Mouse (Mus musculus): Measurements from ENCODE around the gene Scd3. TPM values are rescaled to one million over a fixed set of nuclear protein-coding genes. Genes with fewer than 3 reads are reported as not detected.

Scd3 gene
- total RNA-seq, 2 experiments from 2014 or later: 0.17 to 0.68 TPM

Other genes with a start within 250 kb of the Scd3 start
- gene Cpn1, start 216.7 kb upstream of the Scd3 start, total RNA-seq (2021): 10 to 100 TPM; 15.0 to 17.9 TPM
- 10 to 100 TPM in 1 of 2 experiments, under 1 TPM in 1; 0.90 to 16.8 TPM for gene Cyp2c23, start 174.1 kb upstream of the Scd3 start, total RNA-seq (2021)
- gene Erlin1, start 133.5 kb upstream of the Scd3 start, total RNA-seq (2021): 10 to 100 TPM; 19.8 to 21.2 TPM
- gene Chuk, start 95.8 kb upstream of the Scd3 start, total RNA-seq (2021): 10 to 100 TPM; 54.5 to 58.7 TPM
- 10 to 100 TPM; 33.9 to 34.4 TPM for gene Cwf19l1, start 67.4 kb upstream of the Scd3 start, total RNA-seq (2021)
- gene Bloc1s2, start 56.8 kb upstream of the Scd3 start, total RNA-seq (2021): 10 to 100 TPM; 44.9 to 50.0 TPM
- under 1 TPM in 1 of 2 experiments, not detected in 1; 0.08 TPM for gene Pkd2l1, start 10.8 kb upstream of the Scd3 start, total RNA-seq (2021)
- gene Scd2, start 90.4 kb downstream of the Scd3 start, total RNA-seq (2021): 100 to 1,000 TPM; 412 to 445 TPM
- 1 to 10 TPM; 2.0 to 2.2 TPM for gene Scd4, start 129.8 kb downstream of the Scd3 start, total RNA-seq (2021)
- 100 to 1,000 TPM; 121 to 159 TPM for gene Scd1, start 204.6 kb downstream of the Scd3 start, total RNA-seq (2021)